Mouse (Mus musculus): ENCODE results near the gene Itgav. TPM values are rescaled to one million over a fixed set of nuclear protein-coding genes. Genes with fewer than 3 reads are reported as not detected.

Itgav gene
- polyA plus RNA-seq, 1 experiment = not detected

DNA sequence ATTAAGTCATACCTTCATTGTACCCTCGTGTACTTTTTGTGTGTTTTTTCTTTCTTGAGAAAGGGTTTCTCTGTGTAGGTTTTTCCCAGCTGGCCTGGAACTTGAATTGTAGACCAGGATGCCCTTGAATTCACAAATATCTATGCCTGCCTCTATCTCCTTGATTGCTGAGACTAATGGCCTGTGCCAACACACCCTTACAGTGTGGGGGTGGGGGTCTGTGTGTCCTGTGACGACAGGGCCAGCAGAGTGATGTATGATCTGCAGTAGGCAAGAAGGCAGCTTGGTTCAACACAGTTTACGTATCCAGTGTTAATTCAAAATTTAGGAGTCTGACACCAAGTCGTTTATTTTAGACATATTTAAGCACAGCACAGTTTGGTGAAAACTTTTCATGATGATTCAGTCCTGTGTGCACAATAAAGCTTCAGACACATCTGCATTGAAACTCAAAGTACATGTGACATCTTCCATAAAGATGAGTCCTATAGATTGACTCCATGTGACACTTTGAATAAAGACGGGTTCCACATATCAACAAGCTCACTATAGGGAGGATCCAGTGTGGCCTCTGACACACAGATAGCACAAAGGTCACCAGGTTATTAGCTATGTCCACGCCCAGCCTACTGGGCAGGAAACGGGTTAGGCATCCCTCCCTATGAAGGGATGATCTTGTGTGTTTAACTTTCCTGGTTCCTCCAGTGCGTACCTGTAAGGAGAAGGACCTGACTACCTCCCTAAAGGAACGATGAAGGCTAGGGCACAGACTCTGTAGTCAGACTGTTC lies 40.3 kb upstream of the Itgav start:
- WGBS = 89% methylated on average over 9 of the region's 9 CpGs

DNA sequence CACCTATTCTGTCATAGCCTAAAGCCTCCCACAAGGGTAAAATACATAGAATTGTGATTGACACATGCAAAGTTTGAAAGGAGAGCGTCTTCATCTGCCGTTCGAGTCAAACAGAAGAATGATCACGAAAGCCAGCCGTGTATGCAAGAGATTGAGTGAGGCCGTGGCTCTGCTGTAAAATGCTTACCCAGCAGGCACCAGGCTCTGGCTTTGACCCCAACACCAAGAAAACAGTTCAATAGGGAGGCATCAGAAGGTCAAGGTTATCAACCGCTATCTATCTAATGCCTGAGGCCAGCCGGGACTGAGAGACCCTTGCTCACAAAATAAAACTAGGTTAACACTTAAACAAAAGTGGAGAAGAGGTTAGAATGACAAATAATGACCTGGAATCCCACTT lies 39.5 kb upstream of the Itgav start:
- Histone ChIP-seq H3K27ac (ENCODE audit: insufficient read depth, low read depth, low read length) (no peak overlapping the region), H3K4me1 (ENCODE audit: control insufficient read depth, insufficient read depth, low read length) (no peaks in the 10 kb centered on the region), H3K4me3 (ENCODE audit: insufficient read depth, low read depth, low read length) (no peak overlapping the region)
- 90% methylated on average over 8 of the region's 8 CpGs for WGBS
- TF ChIP-seq POLR2A (IDR thresholded peaks at IDR 0.05; ENCODE audit: insufficient read depth, low read depth, low read length) (no peak), CTCF (IDR thresholded peaks at IDR 0.05; ENCODE audit: insufficient read depth, low read depth, low read length) (no peak)

More for the DNA sequence above, 40.3 kb upstream of the Itgav start:
- H3K4me1 ChIP-seq (ENCODE audit: control insufficient read depth, insufficient read depth, low read length) = no peaks in the 10 kb centered on the region
- H3K27ac ChIP-seq (ENCODE audit: insufficient read depth, low read depth, low read length) = no peak overlapping the region
- TF ChIP-seq CTCF (IDR thresholded peaks at IDR 0.05; ENCODE audit: insufficient read depth, low read depth, low read length) = no peak
- no peak for TF ChIP-seq POLR2A (IDR thresholded peaks at IDR 0.05; ENCODE audit: insufficient read depth, low read depth, low read length)
- no peak overlapping the region for H3K4me3 ChIP-seq (ENCODE audit: insufficient read depth, low read depth, low read length)

DNA sequence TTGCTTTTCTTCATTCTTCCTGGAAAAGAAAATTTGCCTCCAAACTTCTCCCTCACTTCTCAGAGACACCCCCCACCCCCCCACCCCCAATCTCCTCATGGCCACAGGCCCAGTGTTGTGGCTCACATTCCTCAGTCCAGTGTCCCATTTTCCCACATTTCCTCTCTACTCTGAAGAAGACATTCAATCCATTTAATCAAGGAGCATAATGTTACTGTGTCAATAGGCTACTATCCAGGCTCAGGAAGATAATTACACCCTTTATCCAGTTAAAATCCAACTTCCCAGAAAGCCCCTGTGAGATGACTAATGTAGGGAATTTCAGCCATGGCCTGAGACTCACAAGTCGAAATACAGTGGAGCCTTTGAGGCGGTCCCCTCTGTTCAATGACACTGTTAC lies 33.8 kb upstream of the Itgav start:
- 42% methylated on average over 2 of the region's 2 CpGs for WGBS

DNA sequence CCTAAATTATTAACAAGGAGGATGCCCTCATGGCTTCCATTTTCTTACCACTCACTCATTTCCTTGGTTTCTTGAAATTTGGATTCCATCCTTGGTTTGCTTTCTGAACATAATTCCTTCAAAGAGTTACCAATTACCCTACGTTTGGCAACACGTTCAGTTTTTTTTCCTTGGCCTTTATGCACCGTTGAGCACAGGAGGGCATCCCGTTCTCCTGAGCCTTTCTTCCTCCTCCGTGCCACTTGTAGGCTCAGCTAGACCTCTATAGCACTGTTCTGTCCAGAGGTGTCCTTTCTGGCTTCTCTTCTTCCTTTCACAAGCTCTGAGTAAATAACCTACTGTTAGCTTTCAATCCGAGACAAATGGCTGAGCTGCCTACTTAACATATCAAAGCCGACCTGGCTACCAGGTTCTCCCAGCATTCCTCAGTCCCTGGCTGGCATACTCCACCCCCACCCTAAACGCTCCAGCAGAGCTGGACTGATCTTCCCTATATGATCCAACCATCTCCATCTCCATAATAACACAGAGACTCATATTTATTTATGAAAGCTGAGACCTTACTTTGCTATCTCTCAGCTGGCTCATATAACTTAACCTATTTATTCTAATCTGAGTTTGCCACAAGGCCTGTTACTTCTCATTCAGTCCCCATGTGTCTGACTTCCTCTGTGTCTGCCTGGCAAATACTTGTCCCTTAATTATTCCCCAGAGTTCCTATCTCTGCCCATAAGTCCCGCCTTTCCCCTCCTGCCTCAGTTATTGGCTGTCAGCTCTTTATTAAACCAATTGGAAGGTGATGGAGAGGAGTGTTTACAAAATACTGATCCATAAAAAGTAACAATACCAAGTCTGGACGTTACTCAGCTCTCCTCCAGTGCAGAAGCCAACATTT lies 31.3 kb upstream of the Itgav start:
- Histone ChIP-seq H3K4me1 (ENCODE audit: control insufficient read depth, insufficient read depth, low read length) (no peaks in the 10 kb centered on the region), H3K4me3 (ENCODE audit: insufficient read depth, low read depth, low read length) (no peak overlapping the region), H3K27ac (ENCODE audit: insufficient read depth, low read depth, low read length) (no peak overlapping the region)
- TF ChIP-seq POLR2A (IDR thresholded peaks at IDR 0.05; ENCODE audit: insufficient read depth, low read depth, low read length) (no peak), CTCF (IDR thresholded peaks at IDR 0.05; ENCODE audit: insufficient read depth, low read depth, low read length) (no peak)
- 50% methylated on average over 10 of the region's 10 CpGs for WGBS

More for the DNA sequence above, 33.8 kb upstream of the Itgav start:
- TF ChIP-seq CTCF (IDR thresholded peaks at IDR 0.05; ENCODE audit: insufficient read depth, low read depth, low read length) = no peak
- no peak for TF ChIP-seq POLR2A (IDR thresholded peaks at IDR 0.05; ENCODE audit: insufficient read depth, low read depth, low read length)
- no peak overlapping the region for H3K4me3 ChIP-seq (ENCODE audit: insufficient read depth, low read depth, low read length)
- H3K4me1 ChIP-seq (ENCODE audit: control insufficient read depth, insufficient read depth, low read length) = no peaks in the 10 kb centered on the region
- no peak overlapping the region for H3K27ac ChIP-seq (ENCODE audit: insufficient read depth, low read depth, low read length)

DNA sequence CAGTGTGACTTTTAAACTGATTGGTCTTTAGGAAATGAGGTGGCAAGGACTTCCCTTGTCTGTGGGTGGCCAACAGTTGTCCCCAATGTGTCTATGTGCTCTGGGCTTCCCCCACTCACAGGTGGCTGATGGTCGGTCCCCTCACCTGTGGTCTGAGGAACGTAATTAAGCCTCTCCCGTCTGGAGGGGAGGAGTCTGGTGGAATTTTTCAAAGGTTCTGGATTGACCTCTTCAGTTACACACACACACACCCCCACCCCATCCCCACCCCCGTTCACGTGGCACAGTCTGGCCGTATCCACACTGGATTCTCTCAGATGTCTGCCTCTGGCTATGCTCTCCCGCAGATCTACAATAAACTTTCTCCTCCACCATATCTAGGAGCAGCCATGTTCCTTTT lies 30.1 kb upstream of the Itgav start:
- 87% methylated on average over 7 of the region's 7 CpGs for WGBS
- TF ChIP-seq CTCF (IDR thresholded peaks at IDR 0.05; ENCODE audit: insufficient read depth, low read depth, low read length) (no peak), POLR2A (IDR thresholded peaks at IDR 0.05; ENCODE audit: insufficient read depth, low read depth, low read length) (no peak)
- Histone ChIP-seq H3K4me1 (ENCODE audit: control insufficient read depth, insufficient read depth, low read length) (no peaks in the 10 kb centered on the region), H3K4me3 (ENCODE audit: insufficient read depth, low read depth, low read length) (no peak overlapping the region), H3K27ac (ENCODE audit: insufficient read depth, low read depth, low read length) (no peak overlapping the region)

DNA sequence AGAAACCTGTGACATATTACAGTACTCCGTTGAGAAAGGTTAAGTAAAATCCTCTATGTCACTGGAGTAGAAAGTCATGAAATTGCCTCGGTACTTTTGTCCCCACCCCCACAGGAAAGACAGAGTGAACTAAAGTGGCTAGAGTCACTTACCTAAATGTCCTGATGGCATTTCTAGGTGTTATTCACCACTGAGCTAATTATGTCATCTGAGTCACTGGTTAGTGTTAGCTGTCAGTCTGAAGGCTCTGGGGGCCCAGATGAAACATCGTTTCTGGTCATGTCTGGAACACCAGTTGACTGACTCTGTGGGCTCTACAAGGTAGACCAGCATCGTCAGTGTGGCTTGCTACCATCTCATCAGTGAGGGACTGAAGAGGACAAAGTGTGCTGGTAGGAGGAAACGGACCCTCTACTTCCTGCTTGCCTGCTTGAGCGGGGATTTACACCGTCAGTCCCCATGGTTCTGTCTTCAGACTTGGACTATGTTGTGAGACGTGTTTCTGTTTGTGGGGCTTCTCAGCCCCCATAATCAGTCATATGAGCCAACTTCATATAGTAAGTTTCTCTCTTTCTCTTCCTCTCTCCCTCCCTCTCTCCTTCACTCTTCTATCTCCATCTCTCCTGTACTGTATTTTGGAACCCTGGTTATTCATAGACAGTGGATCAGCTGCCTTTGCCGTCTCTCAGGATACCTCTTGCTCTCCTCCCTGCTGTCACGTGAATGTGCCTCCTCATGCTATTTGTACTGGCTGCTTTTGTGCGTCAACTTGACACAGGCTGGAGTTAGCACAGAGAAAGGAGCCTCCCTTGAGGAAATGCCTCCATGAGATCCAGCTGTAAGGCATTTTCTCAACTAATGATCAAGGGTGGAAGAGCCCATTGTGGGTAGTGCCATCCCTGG lies 28.6 kb upstream of the Itgav start:
- Histone ChIP-seq H3K4me3 (ENCODE audit: insufficient read depth, low read depth, low read length) (no peak overlapping the region), H3K4me1 (ENCODE audit: control insufficient read depth, insufficient read depth, low read length) (no peaks in the 10 kb centered on the region), H3K27ac (ENCODE audit: insufficient read depth, low read depth, low read length) (no peak overlapping the region)
- no peak for TF ChIP-seq CTCF (IDR thresholded peaks at IDR 0.05; ENCODE audit: insufficient read depth, low read depth, low read length)
- TF ChIP-seq POLR2A (IDR thresholded peaks at IDR 0.05; ENCODE audit: insufficient read depth, low read depth, low read length) = no peak
- WGBS = 77% methylated on average over 11 of the region's 11 CpGs

DNA sequence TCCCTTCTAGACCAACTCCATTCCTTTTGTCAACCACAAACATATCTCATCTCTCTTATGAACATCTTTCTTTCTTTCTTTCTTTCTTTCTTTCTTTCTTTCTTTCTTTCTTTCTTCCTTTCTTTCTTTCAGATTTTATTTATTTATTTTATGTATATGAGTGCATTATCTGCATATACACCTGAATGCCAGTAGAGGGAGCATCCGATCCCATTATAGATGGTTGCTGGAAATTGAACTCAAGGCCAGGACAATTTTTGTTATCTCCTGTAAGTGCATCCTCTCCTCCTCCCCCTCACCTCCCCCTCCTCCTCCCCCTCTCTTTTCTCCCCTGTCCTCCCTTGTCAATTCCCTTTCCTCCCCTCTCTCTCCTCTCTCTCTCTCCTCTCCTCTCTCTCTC lies 25.7 kb upstream of the Itgav start:
- Histone ChIP-seq H3K4me1 (ENCODE audit: control insufficient read depth, insufficient read depth, low read length) (no peaks in the 10 kb centered on the region), H3K4me3 (ENCODE audit: insufficient read depth, low read depth, low read length) (no peak overlapping the region), H3K27ac (ENCODE audit: insufficient read depth, low read depth, low read length) (no peak overlapping the region)
- WGBS = 74% methylated on average over 1 of the region's 1 CpGs
- no peak for TF ChIP-seq POLR2A (IDR thresholded peaks at IDR 0.05; ENCODE audit: insufficient read depth, low read depth, low read length)
- TF ChIP-seq CTCF (IDR thresholded peaks at IDR 0.05; ENCODE audit: insufficient read depth, low read depth, low read length) = no peak

DNA sequence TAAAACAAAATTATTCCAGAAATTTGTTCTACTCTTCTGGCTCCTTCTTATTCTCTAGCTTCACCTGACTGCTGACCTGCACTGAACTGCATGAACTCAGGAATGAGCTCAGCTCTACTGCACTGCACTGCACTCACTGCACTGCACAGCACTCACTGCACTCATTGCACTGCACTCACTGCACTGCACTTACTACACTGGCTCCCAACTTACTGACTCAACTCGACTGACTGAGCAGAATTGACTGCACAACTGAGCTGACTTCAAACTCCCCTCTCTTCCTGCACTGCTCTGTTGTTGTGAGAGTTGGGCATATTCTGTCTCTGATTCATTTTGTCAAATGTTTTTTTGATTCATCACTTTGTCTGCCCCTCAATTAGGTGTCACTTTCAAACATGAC lies 24.9 kb upstream of the Itgav start:
- Histone ChIP-seq H3K4me3 (ENCODE audit: insufficient read depth, low read depth, low read length) (no peak overlapping the region), H3K4me1 (ENCODE audit: control insufficient read depth, insufficient read depth, low read length) (no peaks in the 10 kb centered on the region), H3K27ac (ENCODE audit: insufficient read depth, low read depth, low read length) (no peak overlapping the region)
- WGBS = 77% methylated on average over 1 of the region's 1 CpGs
- no peak for TF ChIP-seq CTCF (IDR thresholded peaks at IDR 0.05; ENCODE audit: insufficient read depth, low read depth, low read length)
- no peak for TF ChIP-seq POLR2A (IDR thresholded peaks at IDR 0.05; ENCODE audit: insufficient read depth, low read depth, low read length)

Measured in olfactory bulb, adult 2 months (tissue).